Mouse (Mus musculus): Measurements from ENCODE around the gene Sez6l.

Sez6l gene

GRCm38 (mm10) chr5:112534146-112534545, 42.8 kb downstream of the Sez6l start:
- no peak for DNase-seq (ENCODE audit: low read depth, low spot score)

GRCm38 (mm10) chr5:112533312-112534075, 43.5 kb downstream of the Sez6l start:
- DNase-seq (ENCODE audit: low read depth, low spot score): no peak

- DNase-seq (ENCODE audit: low read depth, low spot score): no peak
Measured at GRCm38 (mm10) chr5:112532894-112533293, 44.1 kb downstream of the Sez6l start.

DNA sequence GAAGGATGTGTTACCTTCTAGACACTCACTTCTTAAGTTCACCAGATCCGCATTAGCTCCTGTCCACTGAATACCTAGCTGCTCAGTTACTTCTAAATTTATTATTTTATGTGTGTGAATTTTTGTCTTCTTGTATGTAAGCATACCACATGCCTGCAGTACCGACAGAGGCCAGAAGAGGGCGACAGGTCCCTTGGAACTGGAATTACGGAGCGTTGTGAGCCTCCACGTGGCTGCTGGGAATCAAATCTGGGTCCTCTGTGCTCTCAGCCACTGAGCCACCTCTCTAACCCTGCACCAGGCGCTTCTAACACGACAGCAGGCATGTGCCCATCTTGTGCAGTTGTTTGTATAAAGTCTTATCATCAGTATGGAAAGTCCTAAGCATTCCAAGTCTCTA, 44.8 kb downstream of the Sez6l start:
- DNase-seq (ENCODE audit: low read depth, low spot score): no peak

- DNase-seq (ENCODE audit: low read depth, low spot score): no peak
Measured at GRCm38 (mm10) chr5:112531111-112531510, 45.9 kb downstream of the Sez6l start.

GRCm38 (mm10) chr5:112526936-112527335, 50.0 kb downstream of the Sez6l start:
- DNase-seq (ENCODE audit: low read depth, low spot score): no peak

- no peak for DNase-seq (ENCODE audit: low read depth, low spot score)
Measured at GRCm38 (mm10) chr5:112526435-112526834, 50.5 kb downstream of the Sez6l start.

GRCm38 (mm10) chr5:112525980-112526379, 51.0 kb downstream of the Sez6l start:
- DNase-seq (ENCODE audit: low read depth, low spot score): no peak

DNA sequence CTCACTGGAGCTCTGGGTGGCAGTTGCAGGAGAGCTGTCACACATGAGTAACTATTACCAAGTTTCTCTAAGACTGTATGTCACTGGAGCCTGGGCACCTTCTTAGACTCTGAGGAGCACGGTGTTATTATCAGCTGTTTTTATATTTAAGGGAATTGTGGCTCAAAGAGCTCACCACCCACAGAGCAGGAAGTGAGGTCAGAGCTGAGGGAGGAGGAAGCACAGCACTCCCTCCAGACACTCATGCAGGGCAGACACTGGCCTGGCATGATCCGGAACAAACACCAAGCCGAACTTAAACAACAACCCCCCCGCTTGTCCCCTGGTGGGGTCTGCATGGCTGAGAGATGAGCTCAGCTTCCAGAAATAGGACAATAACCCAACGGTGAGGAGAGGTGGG, 51.7 kb downstream of the Sez6l start:
- no peak for DNase-seq (ENCODE audit: low read depth, low spot score)

DNA sequence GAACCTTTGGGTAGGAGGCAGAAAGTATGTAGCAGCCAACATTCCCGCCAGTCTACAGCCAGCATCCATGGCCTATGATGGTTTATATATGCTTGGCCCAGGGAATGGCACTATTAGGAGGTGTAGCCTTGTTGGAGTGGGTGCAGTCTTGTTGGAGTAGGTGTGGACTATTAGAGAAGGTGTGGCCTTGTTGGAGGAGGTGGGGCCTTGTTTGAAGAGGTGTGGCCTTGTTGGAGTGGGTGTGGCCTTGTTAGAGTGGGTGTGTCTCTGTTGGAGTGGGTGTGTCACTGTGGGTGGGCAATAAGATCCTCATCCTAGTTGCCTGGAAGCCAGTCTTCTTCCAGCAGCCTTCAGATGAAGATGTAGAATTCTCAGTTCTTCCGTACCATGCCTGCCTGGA, 53.2 kb downstream of the Sez6l start:
- no peak for DNase-seq (ENCODE audit: low read depth, low spot score)

GRCm38 (mm10) chr5:112523331-112523730, 53.7 kb downstream of the Sez6l start:
- no peak for DNase-seq (ENCODE audit: low read depth, low spot score)

GRCm38 (mm10) chr5:112521703-112522527, 55.1 kb downstream of the Sez6l start:
- DNase-seq (ENCODE audit: low read depth, low spot score): no peak

- no peak for DNase-seq (ENCODE audit: low read depth, low spot score)
Measured at GRCm38 (mm10) chr5:112520826-112521702, 55.9 kb downstream of the Sez6l start.

GRCm38 (mm10) chr5:112518773-112519172, 58.2 kb downstream of the Sez6l start:
- no peak for DNase-seq (ENCODE audit: low read depth, low spot score)

- DNase-seq (ENCODE audit: low read depth, low spot score): no peak
Measured at GRCm38 (mm10) chr5:112517454-112517853, 59.5 kb downstream of the Sez6l start.

DNA sequence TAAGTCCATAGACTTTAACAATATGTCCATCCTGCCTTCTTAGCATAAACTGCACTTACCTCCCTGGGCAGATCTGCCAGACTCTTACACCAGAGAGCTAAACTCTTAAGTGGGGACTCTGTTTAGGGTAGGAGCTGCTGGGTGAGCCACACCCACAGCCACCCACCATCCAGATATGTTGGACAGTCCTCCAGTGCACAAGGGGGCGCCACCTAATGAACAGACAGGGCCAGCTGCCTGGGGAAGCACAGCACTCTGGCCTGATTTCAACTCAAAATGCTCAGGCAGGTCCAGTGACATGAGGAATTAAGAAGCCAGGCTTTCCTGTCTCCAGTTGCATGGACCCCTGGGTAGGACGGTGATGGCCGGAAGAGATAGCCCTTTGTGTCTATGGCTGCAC, 60.5 kb downstream of the Sez6l start:
- no peak for DNase-seq (ENCODE audit: low read depth, low spot score)

DNA sequence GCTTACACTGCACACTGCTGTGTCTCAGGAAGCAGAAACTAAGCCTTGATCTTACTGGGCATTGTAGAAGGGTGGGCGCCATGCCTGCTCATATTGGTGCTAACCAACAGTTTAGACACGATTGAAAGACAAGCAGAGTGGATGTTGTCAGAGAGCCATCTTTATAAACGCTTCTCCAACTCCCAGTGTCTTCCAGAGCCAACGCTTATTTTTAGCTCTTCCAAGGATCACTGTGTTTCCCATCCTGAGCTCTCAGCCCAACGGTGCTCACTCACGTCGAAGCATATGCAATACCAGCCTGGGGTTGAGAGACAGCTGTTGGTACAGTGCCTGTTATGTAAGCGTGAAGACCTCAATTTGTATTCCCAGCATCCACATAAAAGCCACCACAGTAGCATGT, 66.6 kb downstream of the Sez6l start:
- DNase-seq (ENCODE audit: low read depth, low spot score): no peak

DNA sequence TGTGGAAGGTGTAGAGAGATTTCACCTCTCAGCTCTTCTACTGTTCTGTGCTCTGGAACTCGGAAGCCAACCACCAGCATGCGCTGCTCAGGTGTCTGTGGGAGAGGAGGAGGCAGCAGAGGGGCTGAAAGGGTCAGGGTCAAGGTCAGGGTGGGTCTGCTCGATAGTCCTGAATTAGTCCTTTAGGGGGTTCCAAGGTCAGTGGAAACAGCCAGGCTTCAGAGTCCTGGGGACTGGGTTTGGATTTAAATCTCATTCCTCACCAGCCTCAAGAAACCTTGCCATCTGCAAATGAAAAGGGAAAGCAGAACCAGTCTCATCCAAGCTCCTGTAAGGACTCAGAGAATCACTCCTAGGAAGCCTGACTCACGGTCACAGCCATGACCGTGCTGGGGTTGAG, 67.1 kb downstream of the Sez6l start:
- DNase-seq (ENCODE audit: low read depth, low spot score): no peak

DNA sequence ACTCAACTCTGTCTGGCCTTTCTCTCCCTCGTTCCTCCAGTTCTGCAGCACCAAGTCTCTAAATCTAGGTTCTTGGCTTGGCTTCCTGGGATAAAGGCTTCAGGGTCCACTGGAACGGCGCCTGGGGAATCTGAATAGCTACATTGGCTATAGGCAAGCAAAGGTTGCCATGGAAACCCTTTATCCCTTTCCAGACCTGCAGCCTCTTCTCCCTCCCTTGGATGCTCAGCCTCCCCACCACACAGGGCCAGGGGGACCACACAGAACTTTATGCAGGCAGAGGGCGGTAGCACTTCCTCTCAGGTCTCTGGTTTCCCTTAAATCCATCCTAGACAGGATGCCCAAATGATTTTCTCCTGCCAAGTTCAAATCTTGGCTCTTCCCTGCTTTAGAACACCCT, 71.4 kb downstream of the Sez6l start:
- peak; percentile 73 for DNase-seq (ENCODE audit: low read depth, low spot score)

DNA sequence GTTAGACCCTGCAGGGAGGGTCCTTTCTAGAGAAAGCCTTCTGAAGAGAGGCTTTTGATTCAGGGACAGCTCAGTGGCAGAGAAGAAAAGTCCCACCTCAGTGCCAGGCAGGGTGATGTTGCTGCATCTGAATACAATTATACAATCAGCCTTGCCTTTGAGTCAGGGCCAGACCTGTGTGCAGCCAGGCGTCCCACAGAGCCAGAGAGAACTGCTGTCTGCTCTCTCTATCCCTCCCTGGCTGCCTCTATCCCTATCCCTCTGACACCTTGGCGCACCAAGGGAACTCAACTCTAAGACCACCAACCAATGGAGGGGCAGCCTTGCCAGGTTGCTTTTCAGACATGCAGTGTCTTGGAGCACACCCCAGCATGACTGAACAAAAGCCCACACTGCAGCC, 75.6 kb downstream of the Sez6l start:
- DNase-seq (ENCODE audit: low read depth, low spot score): no peak

DNA sequence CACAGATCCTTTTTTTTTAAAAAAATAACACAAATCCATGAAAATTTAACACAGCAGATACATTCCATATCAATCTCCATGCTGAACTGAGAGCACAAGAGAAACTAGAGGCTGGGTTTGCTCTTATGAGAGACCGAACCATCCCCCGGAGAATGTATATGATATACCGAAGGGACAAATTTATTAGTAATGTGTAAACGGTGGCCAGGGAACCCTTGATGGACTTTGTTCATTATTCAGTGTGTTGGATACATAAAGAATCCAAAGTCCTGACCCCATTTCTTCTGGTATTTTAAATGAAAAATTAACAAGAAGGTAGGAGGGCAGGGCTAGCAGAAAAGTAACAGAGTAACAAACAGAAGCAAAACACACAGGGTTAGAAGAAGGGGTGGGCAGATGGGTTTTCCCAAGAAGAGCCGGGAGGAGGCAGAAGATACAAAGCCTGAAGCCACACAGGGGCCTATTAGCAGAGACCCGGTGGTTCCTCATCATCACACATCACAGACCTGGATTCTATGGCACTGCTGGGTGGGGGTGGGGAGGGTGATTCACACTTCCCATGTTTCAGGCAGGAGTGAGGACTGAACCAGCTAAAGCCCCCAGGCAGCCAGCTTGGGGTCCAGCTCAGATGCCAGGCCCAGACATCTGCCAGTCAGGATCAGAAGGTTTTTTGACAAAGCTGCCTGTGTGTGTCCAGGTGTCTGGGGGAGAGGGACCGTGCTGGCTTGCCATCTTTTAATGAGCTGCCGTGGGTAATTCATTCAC, 76.9 kb downstream of the Sez6l start:
- DNase-seq (ENCODE audit: low read depth, low spot score): no peak

All from brain, embryonic 18.5 days (tissue).